Mouse (Mus musculus): Measurements from ENCODE around the gene Abraxas1.

Abraxas1 gene

DNA sequence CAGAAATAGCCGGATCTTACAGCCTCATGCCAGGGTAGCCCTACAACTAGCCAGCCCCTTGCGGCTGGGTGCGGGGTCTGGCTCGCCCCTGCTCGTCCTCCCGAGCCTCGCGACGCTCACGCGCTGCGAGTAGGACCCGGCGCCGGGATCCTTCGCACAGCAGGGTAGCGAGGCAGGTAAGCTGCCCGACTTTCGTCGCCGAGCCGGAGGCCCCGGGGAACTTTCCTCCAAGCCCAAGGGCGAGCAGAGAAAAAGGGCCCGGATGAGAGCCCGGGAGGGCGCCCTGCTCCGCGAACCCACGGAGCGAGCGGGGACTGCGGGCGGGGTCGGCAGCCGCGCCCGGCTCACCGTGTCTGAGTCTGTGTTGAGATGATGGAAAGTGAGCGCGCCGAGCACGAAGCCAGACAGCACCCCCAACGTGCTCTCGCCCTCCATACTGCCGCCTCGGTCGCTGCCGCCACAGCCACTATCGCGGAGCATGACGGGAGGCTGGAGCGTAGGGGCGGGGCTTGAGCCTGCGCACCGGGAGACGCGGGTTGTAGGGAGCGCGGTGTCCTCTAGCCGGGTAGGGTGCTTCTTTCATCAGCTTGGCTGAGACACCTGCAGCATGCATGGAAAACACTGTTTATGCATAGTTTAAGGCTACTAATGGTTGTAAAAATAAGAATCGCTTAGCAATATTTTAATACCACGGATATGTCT is at the start of gene Abraxas1:
TSS of gene Abraxas1 (minus strand) at position 483 of the 702 bp plus-strand sequence.
- peak; percentile 90 to 93 for DNase-seq

DNA sequence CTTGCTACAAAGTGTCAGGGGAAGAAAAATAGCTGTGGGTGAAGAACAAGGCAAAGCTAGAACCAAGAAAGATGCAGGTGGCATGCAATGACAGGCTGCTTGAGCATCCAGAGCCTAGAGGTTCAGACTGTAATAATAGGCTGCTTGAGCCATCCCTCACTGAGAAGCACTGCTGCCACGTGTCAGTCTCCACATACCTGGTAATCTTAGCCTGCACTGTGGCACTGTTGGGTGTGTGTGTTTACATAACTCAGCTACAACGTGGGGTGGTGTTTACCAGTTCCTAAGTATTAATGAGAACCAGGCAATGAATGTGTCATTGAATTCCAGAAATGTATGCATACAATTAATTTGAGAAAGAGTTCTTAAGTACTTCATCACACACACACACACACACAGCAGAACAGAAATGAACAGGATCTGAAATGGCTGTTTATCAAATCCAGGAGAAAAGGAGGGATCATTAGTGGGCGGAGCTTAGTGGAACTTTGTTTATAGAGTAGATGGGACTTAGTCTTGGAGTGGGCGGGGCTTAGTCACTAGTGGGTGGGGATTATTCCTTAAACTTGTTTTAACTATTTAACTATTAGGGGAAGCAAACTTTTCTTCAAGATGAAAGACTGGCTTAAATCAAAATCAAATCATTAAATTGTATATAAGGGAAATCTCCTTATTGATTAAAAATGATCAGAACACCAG is 48.6 kb upstream of the Abraxas1 start:
- DNase-seq, result no peak

DNA sequence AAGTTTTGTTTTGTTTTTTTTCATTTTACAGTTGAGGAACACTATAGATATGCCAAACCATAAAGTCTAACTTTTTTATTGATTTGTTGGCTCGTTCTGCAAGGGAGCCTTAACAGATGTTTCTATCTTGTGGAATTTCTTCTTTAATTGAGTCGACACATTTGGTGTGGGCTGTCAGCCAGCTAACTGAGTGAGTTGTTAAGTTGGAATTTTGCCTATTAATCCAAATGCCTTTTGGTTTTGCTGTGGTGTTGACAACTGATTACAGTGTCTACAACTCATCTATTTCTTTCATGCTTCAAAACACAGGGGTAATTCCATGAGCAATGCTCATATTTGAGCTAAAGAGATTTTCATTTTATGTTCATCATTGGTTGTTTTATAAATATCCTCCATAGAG is 45.4 kb upstream of the Abraxas1 start:
- peak in 1 of 2 experiments; percentile 43 for DNase-seq

DNA sequence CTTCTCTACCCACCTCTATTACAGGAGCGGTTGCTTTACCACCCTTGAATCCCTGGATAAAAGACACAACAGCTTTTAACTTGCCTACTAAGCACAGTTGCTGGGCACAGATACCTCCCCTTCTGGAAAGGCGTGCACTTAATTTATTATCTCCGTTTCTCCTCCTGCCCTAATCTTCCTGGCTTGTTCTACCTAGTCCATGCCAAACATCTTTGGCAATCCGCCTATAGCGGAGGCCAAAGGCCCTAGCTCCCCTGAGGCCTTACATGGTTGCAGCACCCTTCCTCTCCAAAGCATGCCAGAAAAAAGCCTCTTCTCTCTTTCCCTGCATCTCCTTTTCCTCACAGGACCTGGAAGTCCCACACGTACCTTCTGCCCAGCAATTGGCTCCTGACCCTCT is 43.7 kb upstream of the Abraxas1 start:
- DNase-seq, result peak; percentile 29 to 48

DNA sequence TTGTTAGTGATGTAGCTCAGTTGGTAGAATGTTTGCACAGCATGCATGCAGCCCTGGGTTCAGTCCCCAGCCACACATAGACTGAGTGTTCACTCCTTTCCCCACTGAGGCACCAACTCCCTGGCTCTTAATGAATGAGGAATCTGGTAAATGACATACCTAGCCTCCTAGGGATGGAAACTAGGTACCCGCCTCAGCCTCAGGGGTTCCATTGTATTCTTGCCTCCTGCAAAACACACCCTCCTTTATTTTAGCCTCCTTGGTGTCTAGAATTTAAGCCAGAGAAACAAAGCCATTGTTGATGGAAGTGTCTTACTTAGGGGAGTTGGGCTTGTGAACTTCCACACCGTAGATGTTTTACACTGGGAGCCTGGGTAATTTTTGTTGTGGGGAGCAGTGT is 42.3 kb upstream of the Abraxas1 start:
- no peak for DNase-seq

DNA sequence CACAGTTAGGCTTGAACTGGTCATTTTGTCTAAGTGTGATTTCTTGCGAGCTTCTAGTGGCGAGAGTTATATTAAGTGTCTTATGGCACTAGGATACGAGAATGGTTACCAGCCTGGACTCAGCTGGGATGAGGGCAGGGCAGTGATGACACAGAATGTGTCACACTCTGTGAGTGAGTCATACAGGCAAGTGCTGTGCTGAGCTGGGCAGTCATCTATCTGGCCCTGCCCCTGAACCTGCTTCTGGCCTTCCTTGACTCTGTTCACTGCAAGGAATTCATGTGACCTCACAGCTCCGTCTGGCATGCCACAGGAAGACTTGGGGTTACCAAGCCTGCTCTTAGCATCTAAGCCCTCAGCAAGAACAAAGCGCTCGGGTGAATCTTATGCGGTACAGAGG is 41.0 kb upstream of the Abraxas1 start:
- DNase-seq, result no peak

DNA sequence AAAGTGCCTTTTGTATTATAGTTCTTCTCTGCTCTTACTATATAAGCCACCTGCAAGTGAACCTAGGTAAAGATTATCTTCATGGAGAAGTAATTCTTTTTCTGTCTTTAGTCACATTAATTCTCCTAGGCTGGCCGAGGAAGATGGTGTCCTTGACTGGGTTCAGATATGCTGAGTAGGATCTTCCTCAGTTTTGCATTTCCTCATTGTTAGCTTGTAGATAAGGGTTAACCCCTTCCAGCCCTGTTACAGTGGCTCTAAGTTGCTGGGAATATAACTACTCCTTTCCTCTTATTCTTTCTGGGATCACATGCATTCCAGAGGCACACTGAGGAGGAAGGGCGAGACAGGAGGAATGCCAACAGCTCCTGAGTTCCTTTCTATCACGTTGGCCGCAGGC is 40.4 kb upstream of the Abraxas1 start:
- no peak for DNase-seq

DNA sequence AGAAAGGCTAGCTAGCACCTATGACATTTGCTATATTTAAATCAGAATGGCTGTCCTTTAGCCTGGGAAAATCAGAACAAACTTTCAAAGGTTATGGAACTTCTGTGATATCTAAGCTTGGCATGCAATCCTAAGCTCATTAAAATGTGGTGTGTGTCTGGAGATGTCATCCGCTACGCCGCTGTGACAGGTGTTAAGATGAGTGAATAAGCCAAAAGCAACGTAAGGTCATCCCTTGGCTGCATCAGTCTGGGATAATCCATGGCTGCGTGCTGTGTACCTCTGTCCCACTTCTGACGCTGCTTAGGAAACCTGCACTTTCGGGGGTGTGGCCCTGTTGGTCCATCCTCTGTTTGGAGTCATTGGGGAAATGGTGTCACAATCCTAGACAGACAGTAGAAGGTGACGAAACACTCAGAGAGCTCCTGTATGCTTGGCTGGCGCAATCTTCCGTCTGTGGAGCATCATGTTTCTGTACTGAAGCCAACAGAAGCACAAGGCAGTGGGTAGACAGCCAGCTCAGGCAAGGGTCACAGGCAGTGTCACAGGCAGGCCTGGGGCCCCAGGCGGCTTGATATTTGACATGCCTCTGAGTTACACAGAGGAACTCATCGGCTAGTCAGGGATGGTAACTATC is 39.8 kb upstream of the Abraxas1 start:
- DNase-seq, result peak; percentile 8 to 61

DNA sequence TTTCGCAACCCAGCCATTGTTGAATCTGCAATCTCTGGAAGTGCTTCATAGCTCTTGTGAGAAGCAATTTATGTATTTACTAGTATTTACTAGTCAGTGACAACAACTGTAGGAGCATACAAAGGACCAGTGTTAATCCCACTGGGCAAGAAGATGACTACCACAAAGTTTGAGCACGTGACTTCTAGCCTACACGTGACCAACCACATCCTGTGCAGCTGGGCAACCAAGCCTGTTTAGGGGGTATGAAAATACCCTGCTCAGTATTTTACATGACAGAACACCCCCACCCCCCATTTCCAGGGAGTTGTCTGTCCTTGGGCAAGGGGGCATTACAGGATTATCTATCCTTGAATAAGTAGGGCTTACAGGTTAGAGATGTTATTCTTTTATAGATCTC is 35.8 kb upstream of the Abraxas1 start:
- no peak for DNase-seq

DNA sequence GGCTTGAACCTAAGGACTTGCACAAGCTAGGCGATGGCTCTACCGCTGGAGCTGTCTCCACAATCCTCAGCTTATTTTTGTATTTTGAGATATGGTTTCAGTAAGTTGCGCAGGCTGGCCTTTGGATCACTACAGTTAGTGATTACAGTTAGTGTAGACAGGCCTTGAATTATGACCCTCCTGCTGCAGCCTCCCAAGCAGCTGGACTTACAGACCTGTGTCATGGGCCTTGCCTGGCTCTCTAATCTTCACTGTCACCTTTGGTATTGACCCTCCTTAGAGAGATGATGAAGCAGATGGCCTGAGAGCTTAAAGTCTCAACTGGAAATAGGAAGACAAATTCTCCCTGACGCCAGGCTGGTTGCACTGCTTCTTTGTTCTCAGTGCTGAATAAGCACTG is 33.2 kb upstream of the Abraxas1 start:
- no peak for DNase-seq

DNA sequence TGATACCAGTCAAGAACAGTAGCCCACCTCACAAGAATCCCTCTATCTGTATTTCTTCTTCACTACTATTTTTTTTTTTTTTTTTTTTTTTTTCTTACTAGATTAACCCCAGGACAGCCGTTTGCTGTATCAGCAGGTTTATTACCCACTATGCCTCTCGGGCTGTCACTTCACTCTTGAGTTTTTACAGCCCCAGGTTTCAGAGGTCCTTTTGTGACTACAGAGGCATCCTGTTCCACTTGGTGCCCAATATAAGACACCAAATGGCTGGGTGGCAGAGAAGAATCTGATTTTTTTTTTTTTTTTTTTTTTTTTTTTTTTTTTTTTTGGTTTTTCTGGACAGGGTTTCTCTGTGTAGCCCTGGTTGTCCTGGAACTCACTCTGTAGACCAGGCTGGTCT is 26.4 kb upstream of the Abraxas1 start:
- DNase-seq, result no peak

DNA sequence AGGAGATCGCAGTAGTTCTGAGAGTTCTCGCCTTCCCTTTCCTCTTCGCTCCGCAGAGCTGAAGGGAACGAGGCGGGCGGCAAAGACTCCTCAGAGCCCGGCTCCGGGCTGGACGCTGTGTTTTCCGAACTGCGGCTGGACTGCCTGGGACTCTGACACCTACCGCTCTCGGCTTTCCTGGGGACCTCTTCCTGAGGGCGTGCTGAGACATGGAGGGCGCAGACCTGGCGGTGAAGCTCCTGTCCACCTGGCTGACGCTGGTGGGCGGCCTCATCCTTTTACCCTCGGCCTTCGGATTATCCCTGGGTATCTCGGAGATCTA is 25.8 kb upstream of the Abraxas1 start:
- DNase-seq, result no peak

DNA sequence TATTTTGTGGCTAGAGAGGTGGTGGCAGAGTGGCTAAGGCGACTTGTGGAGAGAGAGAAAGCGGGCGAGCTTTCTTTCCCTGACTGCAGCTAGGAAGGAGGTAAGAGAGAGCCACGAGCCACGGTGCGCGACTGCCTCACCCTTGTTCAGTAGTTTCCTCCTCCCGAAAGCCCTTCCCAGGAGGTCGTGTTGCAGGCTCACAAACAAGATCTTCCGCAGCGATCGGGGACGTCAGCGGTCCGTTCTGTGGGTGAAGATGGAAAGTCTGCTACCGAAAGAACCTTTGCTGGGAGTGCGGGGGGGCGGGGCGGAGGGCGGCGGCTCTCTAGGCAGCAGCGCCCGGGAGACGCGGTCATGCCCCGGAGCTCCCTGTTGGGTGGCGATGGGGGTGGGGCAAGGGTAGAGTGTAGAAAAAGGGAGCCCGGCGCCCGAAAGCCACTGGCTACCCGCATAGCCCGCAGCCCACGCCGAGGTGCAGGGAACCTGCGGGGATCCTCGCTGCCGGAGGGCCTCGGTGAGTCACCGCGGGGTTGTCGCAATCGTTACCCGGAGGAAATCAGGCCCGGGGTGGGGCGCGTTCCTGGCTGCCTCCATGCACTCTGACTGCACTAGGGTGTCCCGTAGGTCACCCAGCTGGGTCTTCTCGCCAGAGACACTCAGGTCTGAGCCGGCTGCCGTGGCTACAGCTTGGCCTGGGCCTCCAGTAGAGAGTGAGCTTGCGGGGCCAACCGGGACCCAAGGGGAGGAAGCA is 25.3 kb upstream of the Abraxas1 start:
- peak; percentile 75 to 86 for DNase-seq

DNA sequence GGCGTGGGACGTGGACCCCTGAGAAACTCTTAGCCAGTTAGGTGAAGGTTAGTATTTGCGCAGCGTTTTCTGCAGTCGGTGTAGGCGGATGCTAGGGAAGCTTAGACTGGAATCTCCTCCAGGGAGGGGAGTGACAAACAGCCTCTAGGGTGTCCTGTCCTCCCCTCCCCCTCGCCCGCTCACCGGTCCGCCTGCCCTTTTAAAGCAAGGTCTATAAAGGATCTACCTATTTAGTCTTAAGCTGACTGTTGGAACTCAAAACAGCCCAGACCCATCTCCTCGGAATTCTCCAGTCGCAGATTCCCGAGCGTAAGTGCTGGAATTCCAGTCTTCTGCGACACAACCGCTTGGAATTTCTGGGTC is 24.7 kb upstream of the Abraxas1 start, which contains the start of gene Gpat3:
TSS of gene Gpat3 (plus strand) at position 229 of the 363 bp plus-strand sequence.
- DNase-seq, result peak; percentile 42 to 55

DNA sequence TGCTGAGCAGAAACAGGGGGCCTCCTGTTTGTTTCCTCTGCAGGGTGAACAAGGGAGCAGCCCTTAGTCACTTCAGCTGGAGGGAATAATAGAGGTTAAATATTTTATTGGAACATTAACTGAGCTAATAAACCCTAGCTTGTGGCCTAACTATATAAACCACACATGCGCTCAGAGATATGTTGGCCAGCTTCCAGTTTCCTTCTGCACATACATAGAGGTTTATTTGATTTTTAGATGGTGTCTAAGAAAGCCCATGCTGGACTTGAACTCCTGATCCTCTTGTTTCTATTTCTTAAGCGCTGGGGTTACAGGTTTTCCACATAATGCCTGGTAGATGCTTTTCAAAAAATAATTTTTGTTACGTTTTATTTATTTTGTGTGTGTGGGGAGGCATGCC is 23.7 kb upstream of the Abraxas1 start:
- no peak for DNase-seq

DNA sequence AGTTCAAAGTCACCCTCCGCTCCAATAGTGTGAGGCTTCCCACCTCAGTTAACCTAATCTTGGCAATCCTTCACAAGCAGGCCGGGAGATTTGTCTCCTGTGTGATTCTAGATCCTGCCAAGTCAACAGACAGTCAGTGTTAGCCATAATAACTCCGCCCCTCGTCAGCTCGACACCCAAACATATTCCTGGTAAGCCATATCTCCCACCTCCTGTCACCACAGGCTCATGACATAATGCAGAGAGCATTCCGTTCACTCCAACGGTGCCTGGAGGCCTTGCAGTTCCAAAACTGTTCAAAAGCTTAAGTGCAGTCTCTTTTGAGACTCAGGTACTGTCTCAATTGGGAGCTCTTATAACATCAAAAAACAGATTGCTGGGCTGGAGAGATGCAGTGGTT is 17.1 kb upstream of the Abraxas1 start:
- DNase-seq, result no peak

DNA sequence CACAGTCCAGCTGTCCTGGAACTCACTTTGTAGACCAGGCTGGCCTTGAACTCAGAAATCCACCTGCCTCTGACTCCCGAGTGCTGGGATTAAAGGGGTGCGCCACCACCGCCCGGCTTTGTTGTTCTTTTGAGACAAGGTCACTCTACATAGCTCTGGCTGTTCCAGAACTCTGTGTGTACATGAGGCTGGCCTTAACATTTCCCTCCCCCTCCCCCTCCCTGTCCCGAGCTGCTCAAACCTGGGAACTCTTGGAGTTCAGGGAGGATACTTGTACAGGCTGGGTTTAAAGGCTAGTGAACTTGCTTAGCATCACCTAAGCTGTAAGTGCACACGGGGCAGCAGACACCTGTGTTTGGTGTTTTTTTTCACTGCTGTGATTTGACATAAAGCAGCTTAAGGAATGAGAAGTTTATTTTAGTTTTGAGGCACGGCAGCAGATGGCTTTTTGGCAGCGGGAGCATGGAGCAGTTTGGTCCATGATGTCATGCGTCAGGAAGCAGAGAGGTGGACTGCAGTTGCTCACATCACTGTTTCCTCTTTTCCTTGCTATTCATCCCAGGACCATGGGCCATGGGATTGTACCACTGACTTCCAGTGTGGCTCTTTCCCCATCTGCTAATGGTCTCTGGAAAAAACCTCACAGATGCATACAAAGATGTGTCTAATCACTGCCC is 15.2 kb upstream of the Abraxas1 start:
- no peak for DNase-seq

DNA sequence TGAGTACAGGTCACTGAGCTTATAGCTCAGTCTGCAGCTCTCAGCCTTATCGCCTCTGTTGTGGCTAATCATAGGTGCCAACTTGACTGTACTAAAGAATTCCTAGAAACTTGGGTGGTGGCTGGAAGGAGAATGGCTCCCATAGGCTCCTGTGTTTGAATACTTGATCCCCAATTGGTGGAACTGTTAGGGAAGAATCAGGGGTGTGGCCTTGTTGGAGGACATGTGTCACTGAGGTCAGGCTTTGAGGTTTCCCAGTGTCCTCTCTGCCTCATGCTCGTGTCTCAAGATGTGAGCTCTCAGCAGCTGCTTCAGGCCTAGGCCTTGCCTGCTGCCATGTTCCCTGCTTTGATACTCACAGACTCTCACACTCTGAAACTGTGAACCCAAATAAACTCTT is 13.1 kb upstream of the Abraxas1 start:
- no peak for DNase-seq

DNA sequence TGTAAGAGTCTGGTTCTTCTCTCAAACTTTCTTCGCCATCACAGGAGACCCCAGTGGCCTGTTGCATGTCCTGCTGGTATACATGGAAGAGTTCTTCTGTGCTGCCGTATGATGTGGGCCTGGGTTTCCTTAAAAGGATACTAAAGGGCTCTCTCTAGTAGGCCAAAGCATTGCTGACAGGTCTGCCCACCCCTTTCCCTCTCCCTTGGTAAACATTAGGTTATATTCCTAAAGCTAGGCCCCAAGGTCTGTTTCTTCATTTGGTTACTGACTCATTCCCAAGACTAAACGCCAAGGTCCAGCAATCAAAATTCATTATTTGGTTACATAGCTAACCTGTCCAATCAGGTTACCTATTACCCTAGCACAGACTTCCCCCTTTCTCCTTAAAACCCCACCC is 11.9 kb upstream of the Abraxas1 start:
- DNase-seq, result no peak

DNA sequence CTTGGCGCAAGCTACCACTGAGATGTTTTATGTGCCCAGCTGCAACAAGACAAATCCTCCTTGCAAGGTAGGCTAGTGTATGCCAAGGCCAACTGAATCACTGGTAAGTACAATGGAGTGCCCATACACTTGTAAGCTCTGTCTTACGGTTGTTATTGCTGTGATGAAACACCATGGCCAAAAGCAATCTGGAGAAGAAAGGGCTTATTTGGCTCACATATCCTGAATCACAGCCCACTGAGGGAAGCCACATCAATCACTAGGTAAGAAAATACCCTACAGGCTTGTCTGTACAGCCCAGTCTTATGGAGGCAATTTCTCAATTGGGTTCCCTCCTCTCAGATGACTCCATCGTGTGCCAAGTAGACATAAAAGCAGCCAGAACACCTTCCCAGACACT is 7.9 kb upstream of the Abraxas1 start:
- DNase-seq, result no peak

DNA sequence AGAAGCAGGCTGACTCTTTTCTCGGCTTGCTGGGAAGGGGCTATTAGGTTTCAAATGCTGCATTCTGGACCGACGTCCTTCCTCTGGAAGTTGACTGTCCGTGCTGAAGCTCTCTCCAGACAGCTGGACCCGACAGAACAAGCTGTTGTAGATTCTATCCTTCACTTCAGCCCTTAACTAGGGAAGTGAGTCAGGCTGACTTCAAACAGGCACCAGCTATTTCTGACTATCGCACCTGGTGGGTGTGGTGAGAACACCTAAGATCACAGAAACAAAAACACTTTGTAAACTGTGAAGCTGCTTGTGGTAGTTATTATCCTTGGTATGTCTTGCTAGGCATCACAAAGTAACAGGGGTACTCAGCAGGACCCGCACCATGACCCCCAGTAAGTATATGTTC is 5.8 kb upstream of the Abraxas1 start:
- DNase-seq, result no peak

DNA sequence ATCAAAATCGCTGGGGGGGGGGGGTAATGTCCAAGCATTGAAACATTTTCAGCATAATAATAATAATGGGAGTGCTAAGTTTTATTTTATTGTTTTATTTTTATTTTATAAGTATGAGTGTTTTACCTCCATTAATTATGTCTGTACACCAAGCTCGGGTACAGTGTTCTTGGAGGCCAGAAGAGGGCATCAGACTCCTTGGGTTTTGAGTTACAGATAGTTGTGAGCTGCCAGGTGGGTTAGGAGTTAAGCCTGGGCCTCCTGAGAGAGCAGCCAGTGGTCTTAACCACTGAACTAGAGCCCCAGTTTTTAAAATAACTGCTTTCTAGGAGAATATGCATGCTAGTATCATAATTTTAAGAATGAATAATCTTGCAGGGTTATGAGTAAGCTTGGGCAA is 5.2 kb upstream of the Abraxas1 start:
- no peak for DNase-seq

DNA sequence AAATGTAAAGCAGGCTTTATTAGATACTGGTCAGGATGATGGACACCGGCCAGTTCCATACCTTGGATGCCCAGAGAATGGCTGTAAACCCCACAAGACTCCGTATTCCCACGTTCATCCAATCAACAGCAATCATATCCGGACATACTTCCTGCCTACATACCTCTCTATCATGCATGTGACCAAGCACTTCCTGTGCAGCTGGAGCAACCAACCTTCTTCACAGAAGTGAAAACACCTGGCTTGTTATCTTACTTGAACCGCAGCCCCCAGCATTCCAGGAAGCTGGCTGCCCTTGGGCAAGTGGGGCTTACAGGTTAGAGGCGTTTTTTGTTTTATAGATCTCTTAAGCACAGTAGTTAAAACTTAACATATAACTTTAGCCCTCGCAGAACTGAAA is 2.1 kb upstream of the Abraxas1 start:
- DNase-seq, result no peak
